Mouse (Mus musculus) MEL (cell line): Measurements from ENCODE around the gene Cox4i1.

Source experiments
- CHD2 ChIP-seq: IDR thresholded peaks from 2 replicates; pipeline ENCODE4 v1.6.1; 2011; ENCODE audit warnings: low read length, improper control_type of control experiment
- CTCF ChIP-seq, 3 experiments: IDR thresholded peaks in 2 of 3; conservative IDR thresholded peaks in 1 of 3; 2 replicates each; pipeline ENCODE4 v1.5.1; 2011 to 2012; ENCODE audit warnings: low read length in 3 of 3, low read depth in 2 of 3, mild to moderate bottlenecking in 2 of 3, improper control_type of control experiment in 1 of 3, inconsistent platforms in 1 of 3, mixed read lengths in 1 of 3, moderate library complexity in 1 of 3; ENCODE audit not compliant: control insufficient read depth in 1 of 3, insufficient read depth in 1 of 3, poor library complexity in 1 of 3, severe bottlenecking in 1 of 3
- EP300 ChIP-seq, 2 experiments: IDR thresholded peaks; 2 replicates each; pipeline ENCODE4 v1.6.1; 2011; ENCODE audit warnings: improper control_type of control experiment in 2 of 2, low read length in 2 of 2, low read depth in 1 of 2, mild to moderate bottlenecking in 1 of 2
- GATA1 ChIP-seq: IDR thresholded peaks from 2 replicates; pipeline ENCODE4 v1.6.1; 2011; ENCODE audit warnings: low read depth, low read length, improper control_type of control experiment
- HCFC1 ChIP-seq: IDR thresholded peaks from 2 replicates; pipeline ENCODE4 v1.6.1; 2012; ENCODE audit warnings: low read depth, mild to moderate bottlenecking, inconsistent platforms, low read length, improper control_type of control experiment, moderate library complexity
- MXI1 ChIP-seq: IDR thresholded peaks from 2 replicates; pipeline ENCODE4 v1.6.1; 2011; ENCODE audit warnings: mild to moderate bottlenecking, low read depth, low read length, improper control_type of control experiment
- POLR2A ChIP-seq, 2 experiments: IDR thresholded peaks; 2 replicates each; pipeline ENCODE4 v1.6.1; 2011 to 2012; ENCODE audit warnings: low read length in 2 of 2, mild to moderate bottlenecking in 2 of 2, control low read depth in 1 of 2, improper control_type of control experiment in 1 of 2, low read depth in 1 of 2, moderate library complexity in 1 of 2; ENCODE audit not compliant: control insufficient read depth in 1 of 2, insufficient read depth in 1 of 2, poor library complexity in 1 of 2
- POLR2AphosphoS2 ChIP-seq: IDR thresholded peaks from 2 replicates; pipeline ENCODE4 v1.6.1; 2011; ENCODE audit warnings: low read length, improper control_type of control experiment
- RCOR1 ChIP-seq: IDR thresholded peaks from 2 replicates; pipeline ENCODE4 v1.6.1; 2012; ENCODE audit warnings: low read depth, mild to moderate bottlenecking, inconsistent platforms, low read length, improper control_type of control experiment
- TAL1 ChIP-seq: IDR thresholded peaks from 2 replicates; pipeline ENCODE4 v1.6.1; 2012; ENCODE audit warnings: mild to moderate bottlenecking, inconsistent platforms, low read length, moderate library complexity, mixed read lengths
- TBP ChIP-seq: IDR thresholded peaks from 2 replicates; pipeline ENCODE4 v1.8.0; 2011; ENCODE audit warnings: low read depth, low read length, improper control_type of control experiment
- TCF12 ChIP-seq: IDR thresholded peaks from 2 replicates; pipeline ENCODE4 v1.6.1; 2014; ENCODE audit warnings: low read depth, mild to moderate bottlenecking, inconsistent platforms, low read length, improper control_type of control experiment, moderate library complexity

GRCm38 (mm10) chr8:120709176-120709575 lies 41.2 kb downstream of the Cox4i1 start:
- no peak for TF ChIP-seq POLR2AphosphoS2
- TF ChIP-seq TCF12: no peak
- TF ChIP-seq EP300 (IDR thresholded peaks at IDR 0.05; ENCODE audit: low read depth in 1 of 2, low read length in 2 of 2): no peak
- TF ChIP-seq MXI1: no peak
- no peak for TF ChIP-seq CHD2
- no peak for TF ChIP-seq POLR2A (IDR thresholded peaks at IDR 0.05; ENCODE audit: control insufficient read depth in 1 of 2, insufficient read depth in 1 of 2, low read depth in 1 of 2, low read length in 2 of 2, poor library complexity in 1 of 2)
- no peak for TF ChIP-seq TBP
- TF ChIP-seq CTCF (IDR thresholded peaks at IDR 0.05 in 2 of 3, conservative IDR thresholded peaks at IDR 0.05 in 1 of 3; ENCODE audit: control insufficient read depth in 1 of 3, insufficient read depth in 1 of 3, low read depth in 2 of 3, low read length in 3 of 3, poor library complexity in 1 of 3, severe bottlenecking in 1 of 3): no peak
- TF ChIP-seq HCFC1: no peak
- no peak for TF ChIP-seq GATA1
- no peak for TF ChIP-seq RCOR1
- no peak for TF ChIP-seq TAL1
